Mouse (Mus musculus): ENCODE measurements around the gene Fam216b.

DNA sequence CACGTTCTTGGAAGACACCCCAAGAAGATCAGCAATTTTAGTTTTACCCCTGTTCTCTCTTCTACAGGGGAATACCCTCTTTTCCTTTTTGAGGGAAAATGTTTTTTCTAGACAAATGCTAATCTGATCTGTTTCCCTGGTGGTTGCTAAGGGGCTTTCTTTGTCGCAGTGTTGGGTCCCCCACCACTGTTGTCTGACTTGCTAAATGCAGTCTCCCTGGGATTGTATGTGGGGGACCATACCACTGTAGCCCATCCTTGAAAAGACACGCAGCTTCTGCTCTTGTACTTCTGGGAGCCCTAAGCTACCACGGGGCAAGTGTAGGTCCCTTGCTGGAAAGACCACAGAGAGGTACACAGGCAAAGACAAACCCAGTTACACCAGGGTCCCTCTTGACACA, 28.9 kb upstream of the Fam216b start:
- TF ChIP-seq USF1 (IDR thresholded peaks at IDR 0.05; ENCODE audit: low read depth), result no peak
- TF ChIP-seq CTCF (IDR thresholded peaks at IDR 0.05; ENCODE audit: control insufficient read depth, insufficient read depth, insufficient read length), result no peak
- no peak for TF ChIP-seq MAX (IDR thresholded peaks at IDR 0.05)
